Mouse (Mus musculus): ENCODE measurements around the gene Tln2. TPM values are rescaled to one million over a fixed set of nuclear protein-coding genes. Genes with fewer than 3 reads are reported as not detected.

Gene Tln2
- polyA plus RNA-seq, 1 experiment from 2014 or later, result 20.7 TPM

DNA sequence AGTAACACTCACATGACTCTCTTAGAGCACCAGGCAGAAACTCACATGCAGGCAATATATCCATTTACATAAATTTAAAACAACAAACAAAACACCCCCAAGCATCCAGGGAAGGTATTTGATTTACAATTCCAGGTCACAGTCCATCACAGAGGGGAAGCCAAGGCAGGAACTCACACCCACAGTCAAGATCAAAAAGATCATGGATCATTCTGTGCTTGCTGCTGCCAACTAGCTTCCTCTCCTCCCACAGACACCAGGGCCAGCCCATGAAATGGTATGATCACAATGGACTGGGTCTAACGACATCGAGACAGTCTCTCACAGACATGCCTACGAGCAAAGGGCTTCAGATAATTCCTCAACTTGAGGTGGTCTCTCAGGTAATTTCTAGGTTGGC lies 70.1 kb downstream of the Tln2 start:
- Histone ChIP-seq H3K4me3 (no peak overlapping the region), H3K36me3 (no peaks in the 10 kb centered on the region), H3K4me1 (no peaks in the 10 kb centered on the region), H3K9me3 (replicated peaks) (no peaks in the 10 kb centered on the region), H3K27me3 (ENCODE audit: low read depth, poor library complexity, severe bottlenecking) (no peaks in the 10 kb centered on the region), H3K27ac (replicated peaks) (no peak overlapping the region)
- DNase-seq (ENCODE audit: low spot score), result no peak
- WGBS, result 86% methylated on average over 3 of the region's 3 CpGs

DNA sequence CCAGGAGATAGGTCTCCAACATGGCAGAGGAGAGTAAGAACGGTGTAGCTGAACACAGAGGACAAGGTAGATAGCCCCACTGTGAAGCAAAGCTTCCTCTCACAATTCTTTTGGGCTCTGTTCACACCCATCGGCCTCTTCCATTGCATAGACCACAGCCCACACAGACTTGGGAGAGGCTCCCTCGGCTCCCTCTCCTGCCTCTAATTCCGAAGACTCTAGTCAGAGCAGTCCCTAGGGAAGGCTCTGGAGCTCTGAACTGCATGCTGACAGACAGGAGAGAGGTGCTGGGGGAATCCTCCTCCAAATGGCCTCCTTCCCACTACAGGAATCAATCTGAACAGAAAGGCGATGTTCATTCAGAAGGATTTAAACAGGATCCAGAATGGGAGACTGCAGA lies 72.9 kb downstream of the Tln2 start:
- Histone ChIP-seq H3K4me3 (no peak overlapping the region), H3K27me3 (ENCODE audit: low read depth, poor library complexity, severe bottlenecking) (no peaks in the 10 kb centered on the region), H3K4me1 (peaks cover 6% of the 10 kb centered on the region; the same call in 1 of the 2 replicates), H3K27ac (replicated peaks) (no peak overlapping the region), H3K36me3 (no peaks in the 10 kb centered on the region), H3K9me3 (replicated peaks) (no peaks in the 10 kb centered on the region)
- no peak for DNase-seq (ENCODE audit: low spot score)
- 75% methylated on average over 5 of the region's 5 CpGs for WGBS

DNA sequence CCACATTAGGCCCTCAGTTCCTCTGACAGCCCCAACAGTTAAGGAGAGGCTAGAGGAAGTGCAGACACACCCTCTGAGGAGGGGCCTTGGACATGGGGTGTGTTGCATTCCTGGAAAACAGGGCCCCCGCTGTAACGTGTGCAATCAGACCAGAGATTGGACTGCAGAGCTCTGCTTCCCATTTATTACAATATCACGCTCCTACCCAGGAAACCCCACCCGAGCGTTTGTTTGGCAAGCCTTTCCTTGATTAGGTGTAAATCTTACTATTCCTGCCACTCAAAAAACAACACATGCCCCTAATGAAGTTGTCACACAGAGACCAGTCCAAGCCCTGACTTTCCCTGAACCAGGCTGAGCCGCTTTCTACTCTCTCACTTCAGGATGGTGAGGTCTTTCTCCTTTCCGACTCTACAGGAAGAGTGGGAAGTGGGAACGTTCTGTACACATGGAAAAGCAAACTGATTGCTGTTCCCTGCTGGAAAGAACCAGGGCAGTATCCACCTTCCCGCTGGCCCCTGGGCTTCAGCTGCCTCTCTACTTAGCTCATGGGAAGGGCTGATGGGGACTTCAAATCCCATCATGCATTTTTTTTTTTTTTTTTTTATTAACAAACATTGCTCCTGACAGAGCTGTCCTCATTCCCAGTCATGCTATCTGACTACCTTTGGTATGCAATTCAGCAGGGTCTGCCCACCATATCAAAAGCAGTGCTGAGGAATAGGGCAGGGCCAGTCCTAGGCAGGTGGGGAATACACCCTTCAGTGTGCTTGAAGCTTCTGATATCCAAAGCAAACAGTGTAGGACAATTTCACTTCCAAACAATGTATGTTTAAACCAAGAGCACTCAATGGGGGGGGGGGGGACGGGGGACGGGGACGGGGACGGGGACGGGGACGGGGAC lies 74.1 kb downstream of the Tln2 start:
- Histone ChIP-seq H3K4me3 (no peak overlapping the region), H3K36me3 (no peaks in the 10 kb centered on the region), H3K4me1 (peaks cover 6% of the 10 kb centered on the region; the same call in 1 of the 2 replicates), H3K9me3 (replicated peaks) (no peaks in the 10 kb centered on the region), H3K27ac (replicated peaks) (no peak overlapping the region), H3K27me3 (ENCODE audit: low read depth, poor library complexity, severe bottlenecking) (no peaks in the 10 kb centered on the region)
- no peak for DNase-seq (ENCODE audit: low spot score)
- WGBS, result 81% methylated on average over 15 of the region's 15 CpGs

DNA sequence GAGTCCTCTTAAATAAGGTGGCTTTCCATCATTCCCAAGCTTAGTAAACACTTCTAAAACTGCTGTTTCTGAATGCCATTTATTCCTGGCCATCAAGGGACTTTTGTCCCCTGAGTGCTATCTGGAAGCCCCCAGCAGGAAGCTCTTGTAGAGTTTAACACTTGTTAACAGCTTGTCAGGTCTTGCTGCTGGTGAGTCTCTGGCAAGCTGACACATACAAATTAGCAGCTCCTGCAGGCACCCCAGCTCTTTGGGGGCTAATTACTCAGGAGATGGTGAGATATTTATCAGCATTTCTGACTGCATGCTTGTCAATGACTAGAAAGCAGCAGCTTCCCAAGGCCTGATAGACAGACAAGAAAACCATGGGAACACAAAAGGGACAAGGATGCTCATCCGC lies 77.2 kb downstream of the Tln2 start:
- Histone ChIP-seq H3K4me3 (no peak overlapping the region), H3K27ac (replicated peaks) (no peak overlapping the region), H3K9me3 (replicated peaks) (no peaks in the 10 kb centered on the region), H3K4me1 (peaks cover 6% of the 10 kb centered on the region; the same call in 1 of the 2 replicates), H3K36me3 (no peaks in the 10 kb centered on the region), H3K27me3 (ENCODE audit: low read depth, poor library complexity, severe bottlenecking) (no peaks in the 10 kb centered on the region)
- DNase-seq (ENCODE audit: low spot score), result no peak
- 89% methylated on average over 1 of the region's 1 CpGs for WGBS

DNA sequence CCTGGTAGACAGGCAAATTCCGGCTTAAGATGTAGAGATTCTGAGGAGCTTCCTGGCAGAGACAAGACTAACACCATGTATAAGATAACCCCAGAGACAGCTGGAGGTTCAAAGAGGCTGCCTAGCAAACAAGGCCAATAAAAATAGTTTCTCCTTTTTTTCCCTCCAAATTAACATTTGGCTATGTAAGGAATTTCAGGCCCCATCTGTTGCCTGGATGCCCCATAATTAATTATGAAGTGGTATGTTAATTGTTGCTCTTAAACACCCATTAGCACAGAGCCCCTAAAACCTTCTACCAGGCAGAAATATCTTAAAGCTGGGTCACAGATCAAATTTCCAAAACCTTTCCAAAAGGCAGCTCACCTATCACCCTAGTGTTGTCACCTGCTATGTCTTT lies 77.7 kb downstream of the Tln2 start:
- Histone ChIP-seq H3K27me3 (ENCODE audit: low read depth, poor library complexity, severe bottlenecking) (no peaks in the 10 kb centered on the region), H3K4me1 (peaks cover 6% of the 10 kb centered on the region; the same call in 1 of the 2 replicates), H3K9me3 (replicated peaks) (no peaks in the 10 kb centered on the region), H3K36me3 (no peaks in the 10 kb centered on the region), H3K4me3 (no peak overlapping the region), H3K27ac (replicated peaks) (no peak overlapping the region)
- no peak for DNase-seq (ENCODE audit: low spot score)
- 65% methylated on average over 1 of the region's 1 CpGs for WGBS

DNA sequence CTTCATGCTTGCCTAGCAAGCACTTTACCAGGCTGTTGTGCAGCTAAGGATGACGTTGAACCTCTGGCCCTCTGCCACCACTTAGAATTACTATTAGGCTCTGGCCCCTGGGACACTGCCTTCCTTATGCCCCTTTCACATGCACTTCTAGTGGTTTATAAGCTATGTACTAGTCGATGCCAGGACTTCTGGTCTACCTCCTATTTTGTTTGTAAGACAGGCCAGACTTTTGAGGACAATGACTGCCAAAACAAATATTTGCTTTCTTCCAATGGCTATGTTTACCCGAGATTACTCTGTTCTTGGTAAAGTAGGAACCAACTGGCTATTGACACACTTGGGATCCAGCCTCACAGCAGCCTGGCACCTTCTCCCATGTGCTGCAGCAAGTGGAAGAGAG lies 82.1 kb downstream of the Tln2 start:
- DNase-seq (ENCODE audit: low spot score), result no peak
- Histone ChIP-seq H3K27me3 (ENCODE audit: low read depth, poor library complexity, severe bottlenecking) (no peaks in the 10 kb centered on the region), H3K4me1 (peaks cover 3% of the 10 kb centered on the region; the same call in 1 of the 2 replicates), H3K4me3 (no peak overlapping the region), H3K9me3 (replicated peaks) (no peaks in the 10 kb centered on the region), H3K36me3 (no peaks in the 10 kb centered on the region), H3K27ac (replicated peaks) (no peak overlapping the region)
- 80% methylated on average over 3 of the region's 3 CpGs for WGBS

DNA sequence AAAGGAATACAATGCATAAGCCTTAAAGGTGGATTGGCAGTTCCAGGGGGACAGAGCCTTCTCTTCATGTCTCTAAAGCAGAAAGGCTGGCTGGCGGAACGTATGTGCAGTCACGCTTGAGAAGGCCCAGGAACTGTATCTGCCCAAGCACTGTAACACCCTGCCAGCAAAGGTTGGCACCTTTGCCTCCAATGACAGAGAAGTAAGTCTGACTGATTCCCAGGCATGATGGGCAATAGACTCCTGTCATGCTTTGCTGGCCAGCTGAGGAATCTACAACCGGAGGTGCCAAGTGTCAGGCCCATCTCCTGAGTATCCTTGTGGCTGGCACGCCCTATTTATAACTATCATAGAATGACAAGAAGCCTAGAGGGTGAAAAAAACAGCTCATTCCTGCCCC lies 83.3 kb downstream of the Tln2 start:
- Histone ChIP-seq H3K9me3 (replicated peaks) (no peaks in the 10 kb centered on the region), H3K4me3 (no peak overlapping the region), H3K27ac (replicated peaks) (no peak overlapping the region), H3K27me3 (ENCODE audit: low read depth, poor library complexity, severe bottlenecking) (no peaks in the 10 kb centered on the region), H3K4me1 (no peaks in the 10 kb centered on the region), H3K36me3 (no peaks in the 10 kb centered on the region)
- DNase-seq (ENCODE audit: low spot score), result no peak
- 96% methylated on average over 5 of the region's 5 CpGs for WGBS

DNA sequence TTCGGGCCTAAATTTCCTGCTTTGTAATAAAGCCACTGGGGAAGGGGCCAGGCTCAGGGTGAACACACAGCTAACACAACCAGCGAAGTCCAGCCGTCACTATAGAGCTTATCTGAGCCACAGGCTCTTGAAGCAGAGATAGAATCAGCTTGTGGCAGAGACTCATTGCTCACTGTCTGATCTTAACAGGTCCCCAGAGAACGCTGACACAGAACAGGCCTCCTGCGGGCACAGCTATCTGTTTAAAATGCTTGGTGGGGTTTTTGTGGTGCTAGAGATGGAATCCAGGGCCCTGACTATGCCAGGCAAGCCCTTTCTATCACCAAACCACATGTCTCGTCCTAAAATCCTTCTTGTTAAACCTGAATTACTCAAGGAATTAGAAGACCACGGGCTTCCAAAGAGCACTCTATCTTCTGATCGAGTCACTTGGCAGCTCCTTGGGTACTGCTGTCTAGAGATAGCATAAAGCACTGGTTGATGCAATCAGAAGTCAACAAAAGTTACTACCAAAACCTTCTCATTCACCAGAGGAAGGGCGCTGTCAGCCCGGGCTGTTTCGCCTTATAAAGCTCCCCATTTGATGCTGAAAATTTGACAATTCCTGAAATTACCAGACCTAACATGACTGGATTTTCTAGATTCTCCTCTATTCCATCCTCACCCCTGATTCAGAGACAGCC lies 95.9 kb downstream of the Tln2 start:
- no peak for DNase-seq (ENCODE audit: low spot score)
- no peak overlapping the region for H3K27ac ChIP-seq (replicated peaks)
- no peaks in the 10 kb centered on the region for H3K9me3 ChIP-seq (replicated peaks)

DNA sequence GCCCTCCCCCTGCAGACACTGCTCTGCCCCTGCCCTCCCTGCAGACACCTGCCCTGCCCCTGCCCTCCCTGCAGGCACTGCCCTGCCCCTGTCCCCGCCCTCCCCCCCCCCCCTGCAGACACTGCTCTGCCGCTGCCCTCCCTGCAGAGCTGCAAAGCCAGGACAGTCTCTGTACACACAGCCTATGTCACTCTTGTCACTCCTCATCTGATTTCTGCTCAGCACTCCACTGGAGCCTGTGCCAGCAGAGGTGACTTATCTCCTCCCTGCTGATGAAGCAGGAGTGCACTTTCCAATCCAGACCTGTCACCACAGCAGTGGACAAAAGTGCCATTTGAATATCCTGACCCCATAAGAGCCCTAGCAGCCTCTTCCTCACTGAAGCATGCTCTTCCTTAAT lies 118.0 kb downstream of the Tln2 start:
- WGBS, result 30% methylated on average over 1 of the region's 2 CpGs
- Histone ChIP-seq H3K27me3 (ENCODE audit: low read depth, poor library complexity, severe bottlenecking) (no peaks in the 10 kb centered on the region), H3K36me3 (no peaks in the 10 kb centered on the region), H3K4me3 (no peak overlapping the region), H3K9me3 (replicated peaks) (no peaks in the 10 kb centered on the region), H3K4me1 (peaks cover 17% of the 10 kb centered on the region), H3K27ac (replicated peaks) (peak overlapping the region; percentile 63)
- DNase-seq (ENCODE audit: low spot score), result no peak

More for the DNA sequence above, 95.9 kb downstream of the Tln2 start:
- Histone ChIP-seq H3K36me3 (no peaks in the 10 kb centered on the region), H3K27me3 (ENCODE audit: low read depth, poor library complexity, severe bottlenecking) (no peaks in the 10 kb centered on the region), H3K4me3 (no peak overlapping the region), H3K4me1 (peaks cover 16% of the 10 kb centered on the region)
- WGBS, result 83% methylated on average over 11 of the region's 11 CpGs

DNA sequence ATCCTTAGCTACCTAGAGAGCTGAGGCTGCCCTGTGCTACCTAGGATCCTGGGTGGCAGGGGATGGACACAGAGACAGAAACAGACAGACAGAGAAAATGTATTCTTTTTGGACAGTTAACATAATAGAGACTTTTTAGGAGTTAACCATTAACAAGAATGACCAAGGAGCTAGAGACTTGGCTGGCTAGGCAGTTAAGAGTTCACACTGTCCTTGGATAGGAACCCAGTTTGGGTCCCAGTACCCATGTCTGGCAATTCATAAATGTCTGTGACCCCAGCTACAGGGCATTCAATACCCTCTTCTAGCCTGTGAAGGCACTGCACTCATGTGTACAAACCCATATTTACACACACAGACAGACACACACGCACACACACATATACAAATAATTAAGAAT lies 122.0 kb downstream of the Tln2 start:
- Histone ChIP-seq H3K4me1 (peaks cover 35% of the 10 kb centered on the region), H3K4me3 (no peak overlapping the region), H3K9me3 (replicated peaks) (no peaks in the 10 kb centered on the region), H3K27me3 (ENCODE audit: low read depth, poor library complexity, severe bottlenecking) (no peaks in the 10 kb centered on the region), H3K36me3 (no peaks in the 10 kb centered on the region), H3K27ac (replicated peaks) (no peak overlapping the region)
- 98% methylated on average over 1 of the region's 1 CpGs for WGBS
- DNase-seq (ENCODE audit: low spot score), result no peak

DNA sequence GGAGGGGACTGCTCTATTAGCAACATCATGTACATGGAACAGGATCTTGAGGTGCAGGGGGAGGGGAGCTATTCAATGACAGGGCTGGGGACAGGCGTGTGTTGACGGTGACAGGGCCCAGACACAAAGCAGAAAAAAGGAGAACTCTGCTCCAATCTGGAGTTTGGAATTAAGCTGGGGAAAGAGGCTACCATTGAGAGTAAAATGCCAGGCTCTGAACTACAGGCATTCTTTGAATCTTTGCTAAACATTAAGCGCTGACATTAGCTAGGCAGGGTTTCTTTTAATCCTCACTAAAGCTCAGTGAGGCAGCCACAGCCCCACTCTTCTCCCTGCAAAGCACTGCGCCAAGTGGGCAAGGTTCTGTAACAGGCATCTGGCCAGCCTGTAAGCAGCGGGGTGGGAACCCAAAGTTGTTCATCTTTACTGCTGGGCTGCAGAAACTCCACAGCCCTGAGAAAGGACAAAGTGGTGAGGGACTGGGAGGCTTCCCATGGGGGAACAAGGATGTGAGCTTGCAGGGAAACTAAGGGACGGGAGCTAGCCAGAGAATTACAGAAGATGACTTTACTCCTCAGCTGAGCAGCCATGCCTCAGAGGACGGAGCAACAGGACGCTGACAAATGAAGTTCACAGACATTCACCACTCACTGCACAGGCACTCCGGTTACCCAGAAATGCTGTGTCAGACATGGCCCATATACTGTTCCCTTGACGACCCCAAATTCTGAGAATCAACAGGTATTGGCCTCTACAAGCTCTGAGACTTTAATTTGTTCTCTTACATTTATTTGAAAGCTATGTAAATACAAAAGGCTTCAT lies 124.0 kb downstream of the Tln2 start:
- peak overlapping the region; percentile 76 for H3K27ac ChIP-seq (replicated peaks)
- peak; percentile 19 for DNase-seq (ENCODE audit: low spot score)
- WGBS, result 44% methylated on average over 10 of the region's 10 CpGs

DNA sequence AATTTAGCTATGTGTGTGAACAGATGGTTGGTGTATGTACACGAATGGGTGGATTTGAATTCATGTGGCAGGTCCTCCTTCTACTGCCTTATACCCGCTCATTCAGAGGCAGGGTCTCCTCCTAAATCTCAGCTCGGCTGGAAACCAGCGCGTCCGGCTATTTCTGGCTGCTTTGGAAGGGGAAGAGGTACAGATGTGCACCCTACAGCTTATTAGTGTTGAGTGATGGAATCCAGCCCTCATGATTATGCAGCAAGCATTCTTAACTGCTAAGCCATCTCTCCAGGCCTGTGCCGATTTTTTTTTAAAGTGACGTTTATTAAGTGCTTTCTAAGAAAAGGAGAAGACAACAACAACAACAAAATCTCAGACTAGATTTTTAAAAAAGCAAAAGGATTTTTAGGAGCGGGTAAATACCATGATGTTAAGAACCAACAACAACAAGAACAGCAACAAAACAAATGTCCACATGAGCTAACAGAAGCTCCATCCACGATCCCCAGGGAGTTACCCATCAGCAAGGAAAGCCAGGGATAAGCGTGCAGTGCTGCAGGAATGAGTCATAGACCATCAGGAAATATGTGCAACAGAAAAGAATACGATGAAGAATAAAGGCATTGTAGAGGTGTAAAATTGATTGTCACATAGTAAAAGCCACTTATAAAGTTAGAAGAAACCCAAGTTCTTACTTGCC lies 130.2 kb downstream of the Tln2 start:
- no peak overlapping the region for H3K4me3 ChIP-seq
- no peaks in the 10 kb centered on the region for H3K9me3 ChIP-seq (replicated peaks)
- H3K4me1 ChIP-seq, result 0 out of 2 replicates have a peak, but pooled peaks cover 7% of the 10 kb centered on the region
- H3K36me3 ChIP-seq, result no peaks in the 10 kb centered on the region
- 82% methylated on average over 12 of the region's 12 CpGs for WGBS
- no peaks in the 10 kb centered on the region for H3K27me3 ChIP-seq (ENCODE audit: low read depth, poor library complexity, severe bottlenecking)
- H3K27ac ChIP-seq (replicated peaks), result no peak overlapping the region
- DNase-seq (ENCODE audit: low spot score), result no peak

More for the DNA sequence above, 124.0 kb downstream of the Tln2 start:
- H3K4me1 ChIP-seq, result peaks cover 26% of the 10 kb centered on the region
- no peaks in the 10 kb centered on the region for H3K36me3 ChIP-seq
- no peaks in the 10 kb centered on the region for H3K27me3 ChIP-seq (ENCODE audit: low read depth, poor library complexity, severe bottlenecking)
- no peaks in the 10 kb centered on the region for H3K9me3 ChIP-seq (replicated peaks)
- 0 out of 2 replicates have a peak overlapping the region, but pooled peaks have one; percentile 18 for H3K4me3 ChIP-seq

All from midbrain, embryonic 10.5 days (tissue).